Mouse (Mus musculus): ENCODE data around the gene Madcam1. TPM values are rescaled to one million over a fixed set of nuclear protein-coding genes. Genes with fewer than 3 reads are reported as not detected.

Madcam1 gene
- total RNA-seq, 2 experiments from 2014 or later: not detected

- DNase-seq (ENCODE audit: low spot score in 2 of 2): no peak
- H3K27ac ChIP-seq: peak overlapping the region; percentile 77; the same call in 1 of the 2 replicates
- no peak for TF ChIP-seq CTCF (conservative IDR thresholded peaks at IDR 0.05)
- no peak overlapping the region for H3K4me3 ChIP-seq
Observed at GRCm38 (mm10) chr10:79684770-79685600, 20.6 kb downstream of the Madcam1 start.

DNA sequence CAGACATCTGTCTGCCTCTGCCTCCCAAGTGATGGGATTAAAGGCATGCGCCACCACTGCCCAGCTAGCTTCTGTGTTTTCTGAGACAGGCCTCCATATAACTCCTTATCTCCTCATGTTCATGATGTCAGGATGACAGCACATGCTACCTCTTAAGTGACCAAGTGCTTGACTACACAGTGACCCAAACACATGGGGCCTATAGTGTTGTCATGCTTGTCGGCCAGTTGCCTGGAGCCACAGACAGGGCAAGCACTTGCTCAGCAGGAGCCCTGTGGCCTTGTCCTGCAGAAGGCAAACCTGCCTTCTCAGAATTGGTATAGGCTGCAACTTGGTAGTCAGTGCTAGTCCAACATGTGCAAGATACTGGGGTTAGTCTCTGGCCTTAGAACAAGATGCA lies 21.9 kb downstream of the Madcam1 start:
- TF ChIP-seq CTCF (conservative IDR thresholded peaks at IDR 0.05): no peak
- Histone ChIP-seq H3K4me3 (no peak overlapping the region), H3K27ac (no peak overlapping the region)
- DNase-seq (ENCODE audit: low spot score in 2 of 2): no peak

DNA sequence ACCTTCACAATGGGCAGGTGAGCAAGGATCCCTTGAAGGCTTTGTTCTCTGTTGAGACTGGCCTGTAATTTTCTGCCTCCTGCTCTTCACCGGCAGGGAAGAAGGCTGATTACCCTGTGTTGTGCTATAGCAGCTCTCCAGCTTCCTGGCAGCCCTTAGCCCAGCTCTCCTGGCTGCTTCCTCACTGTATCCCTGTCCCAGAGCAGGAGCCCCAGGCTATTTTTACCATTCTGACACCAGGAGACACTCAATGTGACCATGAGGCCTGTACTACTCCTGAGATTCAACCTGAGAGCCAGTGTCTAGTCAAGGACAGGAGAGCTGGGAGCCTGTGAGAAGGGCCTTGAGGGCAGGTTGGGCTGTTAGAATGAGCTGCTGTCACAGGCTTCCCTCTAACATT lies 22.3 kb downstream of the Madcam1 start:
- TF ChIP-seq CTCF (conservative IDR thresholded peaks at IDR 0.05): no peak
- Histone ChIP-seq H3K27ac (no peak overlapping the region), H3K4me3 (no peak overlapping the region)
- no peak for DNase-seq (ENCODE audit: low spot score in 2 of 2)

DNA sequence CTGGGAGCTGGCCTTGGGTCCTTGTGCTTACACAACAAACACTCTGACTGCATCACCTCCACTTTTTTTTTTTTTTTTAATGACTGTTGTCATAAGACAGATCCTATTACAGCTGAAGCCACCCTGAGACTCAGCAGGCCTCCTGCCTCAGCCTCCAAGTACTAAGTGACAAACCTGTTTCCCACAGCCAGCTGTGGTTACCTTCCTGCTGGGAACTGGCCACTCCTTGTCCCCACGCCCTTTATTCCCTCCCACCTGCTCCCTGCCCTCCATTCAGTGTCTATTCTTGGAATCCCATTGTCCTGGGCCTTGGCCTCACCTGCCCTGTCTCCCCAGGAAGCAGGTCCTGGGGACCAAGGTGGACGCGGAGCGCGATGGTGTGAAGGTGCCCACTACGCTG lies 23.2 kb downstream of the Madcam1 start:
- TF ChIP-seq CTCF (conservative IDR thresholded peaks at IDR 0.05): no peak
- H3K4me3 ChIP-seq: no peak overlapping the region
- H3K27ac ChIP-seq: no peak overlapping the region
- no peak for DNase-seq (ENCODE audit: low spot score in 2 of 2)

DNA sequence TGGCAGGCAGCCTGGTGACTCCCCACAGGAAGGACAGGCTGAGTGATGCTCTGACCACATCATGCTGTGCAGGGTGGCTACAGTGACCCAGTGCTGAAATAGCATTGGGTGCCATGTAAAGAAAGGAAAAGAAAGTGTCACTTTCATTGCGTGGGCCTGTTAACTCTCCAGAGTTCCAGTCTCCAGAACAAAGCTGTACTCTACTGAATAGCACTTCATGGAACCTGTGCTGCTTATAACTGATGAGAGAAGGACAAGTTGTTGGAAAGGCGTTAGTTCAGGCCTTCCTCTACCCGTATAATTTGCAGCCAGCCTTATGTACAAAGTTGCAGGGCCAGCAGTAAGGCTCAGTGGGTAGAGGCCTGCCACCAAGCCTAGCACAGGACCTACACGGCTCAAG lies 24.4 kb downstream of the Madcam1 start, which contains the start of gene Gzmm:
Gzmm (plus strand) TSS at position 301 of the 400 bp plus-strand sequence.
- DNase-seq (ENCODE audit: low spot score in 2 of 2): no peak
- TF ChIP-seq CTCF (conservative IDR thresholded peaks at IDR 0.05): no peak
- H3K27ac ChIP-seq: 0 out of 2 replicates have a peak within 1 kb of the TSS, but pooled peaks have one; percentile 1
- no peak within 1 kb of the TSS for H3K4me3 ChIP-seq

DNA sequence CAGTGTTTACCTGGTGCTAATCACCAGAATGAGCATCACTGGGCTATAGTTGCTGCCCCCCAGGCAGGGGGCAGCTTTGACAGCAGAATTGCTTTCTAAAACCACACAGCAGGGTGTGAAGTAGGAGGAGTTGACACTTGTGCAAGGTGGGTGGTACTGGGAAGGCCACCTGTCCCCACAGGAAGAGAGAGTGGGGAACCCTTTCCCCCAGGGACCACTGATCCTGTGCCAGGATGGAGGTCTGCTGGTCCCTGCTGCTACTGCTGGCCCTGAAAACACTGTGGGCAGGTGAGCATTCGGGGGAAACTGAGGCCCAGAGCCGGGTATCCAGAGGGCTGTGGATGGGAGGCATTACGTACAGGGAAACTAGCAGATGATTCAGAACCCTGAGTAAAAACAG lies 24.8 kb downstream of the Madcam1 start:
- no peak for TF ChIP-seq CTCF (conservative IDR thresholded peaks at IDR 0.05)

DNA sequence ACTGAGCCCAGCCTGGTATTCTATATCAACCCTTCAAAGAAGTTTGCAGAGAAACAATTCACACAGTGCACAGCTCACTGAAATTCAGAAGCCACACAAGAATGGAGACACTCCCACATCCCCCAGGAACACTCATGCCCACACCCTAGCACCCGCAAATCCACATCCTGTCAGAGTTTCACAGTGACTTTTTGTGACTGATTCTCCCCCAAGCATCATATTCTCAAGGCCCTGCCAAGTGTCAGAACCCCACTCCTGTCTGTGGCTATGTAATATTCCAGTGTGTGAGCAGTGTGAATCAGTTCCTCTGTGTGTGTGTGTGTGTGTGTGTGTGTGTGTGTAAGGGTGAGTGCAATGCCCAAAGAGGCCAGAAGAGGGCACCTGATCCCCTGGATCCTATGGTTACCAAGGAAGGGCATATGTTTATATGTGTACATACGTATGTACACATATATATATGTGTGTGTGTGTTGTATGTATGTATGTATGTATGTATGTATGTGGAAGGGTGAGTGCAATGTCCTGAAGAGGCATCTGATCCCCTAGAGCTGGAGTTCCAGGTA lies 27.7 kb downstream of the Madcam1 start:
- no peak overlapping the region for H3K27ac ChIP-seq
- DNase-seq (ENCODE audit: low spot score in 2 of 2): no peak
- no peak for TF ChIP-seq CTCF (conservative IDR thresholded peaks at IDR 0.05)
- no peak overlapping the region for H3K4me3 ChIP-seq

More for the DNA sequence above, 24.8 kb downstream of the Madcam1 start:
- DNase-seq (ENCODE audit: low spot score in 2 of 2): no peak
- Histone ChIP-seq H3K4me3 (no peak overlapping the region), H3K27ac (0 out of 2 replicates have a peak overlapping the region, but pooled peaks have one; percentile 1)

- no peak for TF ChIP-seq CTCF (conservative IDR thresholded peaks at IDR 0.05)
Observed at GRCm38 (mm10) chr10:79693580-79694378, 29.4 kb downstream of the Madcam1 start.

DNA sequence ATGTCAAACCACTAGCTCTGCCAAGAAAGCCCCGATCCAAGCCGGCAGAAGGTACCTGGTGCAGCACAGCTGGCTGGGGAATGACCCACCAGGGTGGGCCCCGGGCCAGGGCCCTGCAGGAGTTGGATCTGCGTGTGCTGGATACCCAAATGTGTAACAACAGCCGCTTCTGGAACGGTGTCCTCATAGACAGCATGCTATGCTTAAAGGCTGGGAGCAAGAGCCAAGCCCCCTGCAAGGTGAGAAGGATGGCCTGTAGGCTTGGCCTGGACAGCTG lies 30.0 kb downstream of the Madcam1 start:
- no peak overlapping the region for H3K27ac ChIP-seq
- TF ChIP-seq CTCF (conservative IDR thresholded peaks at IDR 0.05): no peak
- no peak for DNase-seq (ENCODE audit: low spot score in 2 of 2)
- no peak overlapping the region for H3K4me3 ChIP-seq

More at GRCm38 (mm10) chr10:79693580-79694378, 29.4 kb downstream of the Madcam1 start:
- H3K27ac ChIP-seq: no peak overlapping the region
- no peak for DNase-seq (ENCODE audit: low spot score in 2 of 2)
- H3K4me3 ChIP-seq: no peak overlapping the region

GRCm38 (mm10) chr10:79695231-79696128 lies 31.1 kb downstream of the Madcam1 start:
- Histone ChIP-seq H3K4me3 (no peak overlapping the region), H3K27ac (peak overlapping the region; percentile 66)
- DNase-seq (ENCODE audit: low spot score in 2 of 2): peak; percentile 73 to 75
- peak; percentile 94 for TF ChIP-seq CTCF (conservative IDR thresholded peaks at IDR 0.05)

- H3K27ac ChIP-seq: peak overlapping the region; percentile 66
- DNase-seq (ENCODE audit: low spot score in 2 of 2): no peak
- no peak for TF ChIP-seq CTCF (conservative IDR thresholded peaks at IDR 0.05)
- H3K4me3 ChIP-seq: no peak overlapping the region
Observed at GRCm38 (mm10) chr10:79696129-79696651, 31.8 kb downstream of the Madcam1 start.

DNA sequence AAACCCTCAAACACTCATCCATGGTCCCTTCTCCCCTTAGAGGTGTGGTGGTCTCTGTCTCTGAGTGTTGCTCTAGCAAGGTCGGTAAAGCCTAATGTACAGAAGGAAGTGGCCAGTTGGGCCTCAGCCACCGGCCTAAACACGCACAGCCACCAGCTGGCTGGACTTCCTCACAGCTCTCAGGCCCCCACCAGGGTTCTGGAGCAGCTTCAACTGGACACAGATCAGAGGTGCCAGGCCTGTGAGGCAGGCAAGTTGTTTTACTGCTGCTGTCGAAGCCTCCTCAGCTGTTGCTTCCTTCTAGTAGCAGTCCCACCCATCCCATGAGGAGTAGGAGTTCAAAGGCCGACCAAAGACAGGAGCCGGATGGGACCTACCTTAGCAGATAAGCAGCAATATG lies 33.6 kb downstream of the Madcam1 start:
- Histone ChIP-seq H3K27ac (peak overlapping the region; percentile 66; the same call in 1 of the 2 replicates), H3K4me3 (no peak overlapping the region)
- TF ChIP-seq CTCF (conservative IDR thresholded peaks at IDR 0.05): no peak
- DNase-seq (ENCODE audit: low spot score in 2 of 2): no peak

Data from layer of hippocampus, adult 2 months (tissue).